Mouse (Mus musculus) T-helper 17 cell (primary cell): ENCODE measurements around the gene Tmc6.

Experiments used
- in situ Hi-C, 2 experiments: fragments of 300-600 bp; cut with MboI, MseI; formaldehyde crosslinking; loops; 1 replicate in 1 of 2; 2 replicates in 1 of 2; pipeline ENCODE4 v1.15.1; 2025; ENCODE audit warnings: high pct_unique_total_duplicates in 2 of 2

The Tmc6 gene

GRCm38 (mm10) chr11:117813867-117814266 lies 31.9 kb upstream of the Tmc6 start:
- in situ Hi-C loops = loop anchor here in 1 of 2 experiments (10.0 kb wide), 1 partner anchor 409 kb away; no protein-coding TSS in a partner anchor

GRCm38 (mm10) chr11:117810401-117811046 lies 28.5 kb upstream of the Tmc6 start:
- in situ Hi-C loops = loop anchor here in 1 of 2 experiments (10.0 kb wide), 1 partner anchor 406 kb away; no protein-coding TSS in a partner anchor

- in situ Hi-C loops = loop anchor here in 1 of 2 experiments (10.0 kb wide), 1 partner anchor 405 kb away; no protein-coding TSS in a partner anchor
Measured at GRCm38 (mm10) chr11:117809407-117810311, 27.7 kb upstream of the Tmc6 start, which contains the start of the genes Gm20708 and Syngr2. Gene Gm20708 (plus strand): TSS chr11:117809668. Gene Syngr2 (plus strand): TSS chr11:117809668.

- in situ Hi-C loops = no loop called here
Measured at GRCm38 (mm10) chr11:117806781-117807180, 24.8 kb upstream of the Tmc6 start.

- in situ Hi-C loops = no loop called here
Measured at GRCm38 (mm10) chr11:117803166-117803688, 21.2 kb upstream of the Tmc6 start.

- in situ Hi-C loops = no loop called here
Measured at GRCm38 (mm10) chr11:117801650-117802049, 19.7 kb upstream of the Tmc6 start.

- in situ Hi-C loops = no loop called here
Measured at GRCm38 (mm10) chr11:117800038-117800437, 18.0 kb upstream of the Tmc6 start.

- in situ Hi-C loops = no loop called here
Measured at GRCm38 (mm10) chr11:117799174-117799573, 17.2 kb upstream of the Tmc6 start.

- in situ Hi-C loops = no loop called here
Measured at GRCm38 (mm10) chr11:117798160-117798541, 16.2 kb upstream of the Tmc6 start.

GRCm38 (mm10) chr11:117797511-117798159 lies 15.6 kb upstream of the Tmc6 start, which contains the start of gene 6030468B19Rik:
Gene 6030468B19Rik (plus strand): TSS chr11:117797660.
- in situ Hi-C loops = no loop called here

- in situ Hi-C loops = no loop called here
Measured at GRCm38 (mm10) chr11:117796954-117797353, 15.0 kb upstream of the Tmc6 start.

GRCm38 (mm10) chr11:117794035-117794551 lies 12.1 kb upstream of the Tmc6 start:
- in situ Hi-C loops = no loop called here

GRCm38 (mm10) chr11:117792281-117792888 lies 10.4 kb upstream of the Tmc6 start:
- in situ Hi-C loops = no loop called here

- in situ Hi-C loops = no loop called here
Measured at GRCm38 (mm10) chr11:117791441-117791761, 9.4 kb upstream of the Tmc6 start.

- in situ Hi-C loops = no loop called here
Measured at GRCm38 (mm10) chr11:117790703-117791440, 8.9 kb upstream of the Tmc6 start.

GRCm38 (mm10) chr11:117790286-117790685 lies 8.3 kb upstream of the Tmc6 start:
- in situ Hi-C loops = no loop called here

GRCm38 (mm10) chr11:117788481-117788880 lies 6.5 kb upstream of the Tmc6 start:
- in situ Hi-C loops = loop anchor here in 1 of 2 experiments (10.0 kb wide), 1 partner anchor 176 kb away; no protein-coding TSS in a partner anchor

- in situ Hi-C loops = loop anchor here in 1 of 2 experiments (10.0 kb wide), 1 partner anchor 179 kb away; no protein-coding TSS in a partner anchor
Measured at GRCm38 (mm10) chr11:117786294-117786693, 4.3 kb upstream of the Tmc6 start.

- in situ Hi-C loops = loop anchor here in 1 of 2 experiments (10.0 kb wide), 1 partner anchor 181 kb away; no protein-coding TSS in a partner anchor
Measured at GRCm38 (mm10) chr11:117783683-117784309, 1.8 kb upstream of the Tmc6 start.
